Mouse (Mus musculus) spleen, postnatal 10 days (tissue): Measurements from ENCODE around the gene Myl4.
A peak's percentile ranks its signal among the peaks of the same experiment; 100 is the strongest.

ENCODE experiments used
- DNase-seq, 2 experiments: peaks; one replicate each; pipeline ENCODE4 v3.0.0; 2021 to 2022; ENCODE audit warnings: low spot score in 2 of 2

Gene Myl4

GRCm38 (mm10) chr11:104604192-104604591 is 53.7 kb downstream of the Myl4 start:
- no peak for DNase-seq

- peak in 1 of 2 experiments; percentile 82 for DNase-seq
These were observed 57.2 kb downstream of the Myl4 start, which contains the start of gene Itgb3 for GRCm38 (mm10) chr11:104607491-104608245. Gene Itgb3, plus strand, starts transcription at chr11:104608000.

GRCm38 (mm10) chr11:104608249-104608920 is 57.9 kb downstream of the Myl4 start:
- DNase-seq, result no peak

GRCm38 (mm10) chr11:104609033-104609684 is 58.7 kb downstream of the Myl4 start:
- DNase-seq, result no peak

GRCm38 (mm10) chr11:104609733-104610132 is 59.3 kb downstream of the Myl4 start:
- no peak for DNase-seq

- DNase-seq, result no peak
These were observed 61.2 kb downstream of the Myl4 start for GRCm38 (mm10) chr11:104611579-104612151.

GRCm38 (mm10) chr11:104613551-104613950 is 63.1 kb downstream of the Myl4 start:
- no peak for DNase-seq

GRCm38 (mm10) chr11:104614130-104614529 is 63.7 kb downstream of the Myl4 start:
- no peak for DNase-seq

GRCm38 (mm10) chr11:104616182-104616581 is 65.7 kb downstream of the Myl4 start:
- DNase-seq, result no peak

GRCm38 (mm10) chr11:104618638-104619076 is 68.2 kb downstream of the Myl4 start:
- no peak for DNase-seq

GRCm38 (mm10) chr11:104619084-104620022 is 68.9 kb downstream of the Myl4 start:
- no peak for DNase-seq

GRCm38 (mm10) chr11:104622040-104622962 is 71.8 kb downstream of the Myl4 start:
- no peak for DNase-seq

- no peak for DNase-seq
These were observed 74.4 kb downstream of the Myl4 start for GRCm38 (mm10) chr11:104624791-104625391.

GRCm38 (mm10) chr11:104625453-104626402 is 75.3 kb downstream of the Myl4 start:
- no peak for DNase-seq

- no peak for DNase-seq
These were observed 76.2 kb downstream of the Myl4 start for GRCm38 (mm10) chr11:104626635-104627034.

- DNase-seq, result no peak
These were observed 77.3 kb downstream of the Myl4 start for GRCm38 (mm10) chr11:104627616-104628301.

GRCm38 (mm10) chr11:104628566-104628965 is 78.1 kb downstream of the Myl4 start:
- no peak for DNase-seq
